Mouse (Mus musculus) ovary, postnatal 36 days (tissue): ENCODE results near the gene Ptprn2.

Source experiments
- DNase-seq: peaks from one replicate; pipeline ENCODE4 v3.0.0; 2022; ENCODE audit warnings: low spot score, mixed read lengths

The Ptprn2 gene

DNA sequence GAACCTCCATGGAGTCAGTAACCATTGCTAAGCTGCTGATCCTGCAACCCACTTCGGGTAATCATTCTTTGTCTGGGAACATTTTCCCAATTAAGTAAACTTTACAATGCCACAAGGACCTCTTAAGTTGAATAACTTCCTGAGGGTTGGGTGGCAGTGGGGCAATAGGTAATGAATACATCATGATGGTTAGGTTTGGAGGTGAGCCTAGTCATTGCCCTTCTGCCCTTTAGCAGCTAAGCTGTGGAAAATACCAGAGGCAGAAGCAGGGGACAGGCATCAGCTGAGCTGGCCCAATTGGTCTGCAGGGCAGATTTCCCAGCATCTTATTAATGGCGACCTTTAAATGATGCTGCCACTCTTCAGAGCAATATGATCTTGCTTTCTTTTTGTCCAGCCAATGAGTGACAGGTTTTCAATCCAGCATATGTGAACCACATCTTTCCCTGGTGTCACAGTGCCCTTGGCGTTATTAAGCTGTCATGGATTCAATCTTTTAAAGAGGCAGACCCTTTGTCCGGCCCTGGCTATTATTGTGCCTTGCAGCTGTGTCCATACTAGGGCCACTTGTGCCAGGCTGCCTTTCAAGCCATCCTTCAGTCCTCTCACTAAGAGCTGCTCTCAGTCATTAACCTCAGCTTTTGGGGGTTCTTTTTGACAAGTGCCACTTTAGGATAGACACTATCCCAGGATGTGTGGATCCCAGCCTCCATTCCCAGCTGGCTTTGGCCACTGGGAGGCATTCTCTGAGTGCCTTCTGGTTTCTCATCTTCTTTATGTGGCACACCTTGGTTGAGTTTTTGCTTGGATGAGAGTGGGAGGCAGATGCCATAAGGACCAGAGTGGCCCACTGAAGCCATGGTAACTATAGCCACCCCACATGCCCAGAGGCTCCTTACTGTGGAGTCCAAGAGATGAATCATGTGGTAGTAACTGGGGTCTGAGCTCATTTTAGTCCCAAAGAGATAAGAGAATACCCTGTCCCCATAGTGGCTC, 292.9 kb downstream of the Ptprn2 start:
- no peak for DNase-seq

DNA sequence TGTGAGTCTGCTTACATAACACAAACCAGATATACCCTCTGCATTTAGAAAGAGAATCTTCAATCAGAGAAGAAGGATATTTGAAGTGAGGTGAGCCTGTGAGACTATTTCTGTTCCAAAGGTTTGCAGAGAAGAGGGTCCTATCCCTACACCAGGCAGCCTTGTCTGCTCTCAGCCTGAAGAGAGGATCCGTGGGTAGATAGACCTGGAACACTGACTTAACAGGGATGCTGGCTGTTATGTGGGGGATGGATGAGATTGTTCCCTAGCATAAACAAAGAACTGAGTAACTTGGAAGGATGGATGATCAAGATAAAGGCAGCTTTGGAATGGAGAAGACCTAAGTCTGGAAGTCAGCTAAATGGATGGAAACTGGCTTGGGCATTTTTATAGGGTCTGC, 294.9 kb downstream of the Ptprn2 start:
- no peak for DNase-seq

GRCm38 (mm10) chr12:116785731-116786130, 300.2 kb downstream of the Ptprn2 start:
- no peak for DNase-seq

DNA sequence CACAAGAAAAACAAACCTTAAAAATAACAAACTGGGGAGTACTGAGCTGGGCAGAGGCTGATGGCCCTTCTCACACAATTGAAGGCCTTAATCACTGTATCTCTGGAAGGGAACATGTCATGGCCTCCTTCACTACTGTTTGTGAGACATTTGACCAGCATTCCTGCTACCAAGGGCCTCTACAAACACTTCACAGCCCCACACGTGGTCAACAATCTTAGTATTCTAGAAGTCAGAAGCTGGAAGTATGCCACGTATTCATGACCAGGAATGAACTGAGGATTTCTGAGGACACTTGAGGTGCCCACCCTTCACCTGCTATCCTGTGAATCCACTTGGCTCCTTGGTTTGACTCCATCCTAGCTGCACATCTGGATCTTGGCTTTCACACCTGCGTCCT, 302.8 kb downstream of the Ptprn2 start:
- no peak for DNase-seq

DNA sequence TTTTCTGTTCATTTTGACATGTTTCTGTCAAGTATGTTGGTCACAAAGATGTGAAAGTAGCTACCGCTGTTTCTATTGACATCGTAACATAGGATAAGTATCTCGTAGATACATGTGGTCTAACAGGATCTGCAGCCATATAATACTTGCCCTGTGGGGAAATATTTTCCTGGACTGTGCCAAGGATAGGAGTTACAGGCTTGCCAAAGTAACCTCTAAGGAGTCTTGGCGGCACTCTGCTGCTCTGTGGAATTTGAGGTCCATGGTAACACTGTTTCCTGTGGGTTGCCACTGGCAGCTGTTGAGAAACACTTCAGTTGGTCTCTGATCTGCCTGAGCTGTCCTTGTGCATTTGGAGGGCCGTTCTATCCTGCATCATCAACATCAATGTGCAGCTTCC, 317.8 kb downstream of the Ptprn2 start:
- DNase-seq, result no peak

DNA sequence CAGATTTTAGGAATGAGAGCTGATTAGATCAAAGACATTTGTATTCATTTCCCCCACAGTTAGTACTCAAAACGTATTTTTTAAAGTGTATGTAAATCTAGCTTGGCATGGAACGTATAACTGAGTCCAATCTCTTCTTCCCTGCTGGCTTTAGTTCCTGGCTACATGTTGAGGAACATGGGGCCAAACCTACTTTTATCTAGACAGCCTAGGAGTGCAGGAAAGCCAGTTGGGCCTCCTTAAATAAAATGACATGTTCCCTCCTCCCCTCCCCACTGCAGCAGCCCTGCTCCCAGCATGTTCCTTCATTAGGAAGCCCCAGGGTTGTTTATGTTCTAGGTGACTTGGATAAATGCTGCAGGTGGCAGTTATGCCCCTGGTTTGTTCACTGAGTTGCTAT, 319.2 kb downstream of the Ptprn2 start:
- DNase-seq, result no peak

GRCm38 (mm10) chr12:116805129-116805809, 319.7 kb downstream of the Ptprn2 start:
- no peak for DNase-seq

GRCm38 (mm10) chr12:116806089-116806488, 320.6 kb downstream of the Ptprn2 start:
- no peak for DNase-seq

DNA sequence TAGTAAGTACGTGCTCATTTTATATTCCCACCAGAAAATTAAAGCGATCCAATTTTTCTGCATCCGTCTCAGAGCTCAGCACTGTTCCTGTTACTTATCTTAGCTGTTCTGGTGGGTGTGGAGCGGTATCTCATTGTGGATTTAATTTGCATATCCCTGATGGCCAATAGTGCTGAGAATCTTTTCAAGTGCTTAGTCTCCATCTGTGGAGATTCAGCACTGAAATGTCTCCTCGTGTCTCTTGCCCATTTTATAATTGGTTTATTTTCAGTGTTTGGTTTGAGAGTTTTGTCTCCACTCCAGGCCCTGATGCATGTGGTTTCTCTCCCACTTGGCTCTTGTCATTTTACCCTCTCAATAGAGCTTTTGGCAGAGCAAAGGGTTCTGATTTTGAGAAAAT, 327.5 kb downstream of the Ptprn2 start:
- no peak for DNase-seq

DNA sequence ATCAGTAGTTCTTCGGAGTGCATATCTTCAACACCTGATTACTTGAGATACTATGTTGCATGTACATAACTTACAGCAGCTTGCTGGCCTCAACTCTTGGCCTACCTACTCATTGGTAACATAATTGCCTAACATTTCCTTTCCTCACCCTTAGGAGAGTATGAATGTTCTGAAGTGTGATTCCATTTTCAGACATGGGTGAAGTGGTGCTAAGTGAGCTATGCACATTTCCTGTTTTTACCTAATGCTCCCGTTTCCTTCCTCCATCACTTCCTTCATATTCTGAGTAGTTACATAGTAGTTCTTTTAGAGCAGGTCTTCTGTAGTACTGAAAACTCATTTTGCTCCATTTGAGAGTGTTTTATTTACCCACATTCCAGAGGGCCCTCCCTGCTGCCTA, 334.3 kb downstream of the Ptprn2 start:
- no peak for DNase-seq

DNA sequence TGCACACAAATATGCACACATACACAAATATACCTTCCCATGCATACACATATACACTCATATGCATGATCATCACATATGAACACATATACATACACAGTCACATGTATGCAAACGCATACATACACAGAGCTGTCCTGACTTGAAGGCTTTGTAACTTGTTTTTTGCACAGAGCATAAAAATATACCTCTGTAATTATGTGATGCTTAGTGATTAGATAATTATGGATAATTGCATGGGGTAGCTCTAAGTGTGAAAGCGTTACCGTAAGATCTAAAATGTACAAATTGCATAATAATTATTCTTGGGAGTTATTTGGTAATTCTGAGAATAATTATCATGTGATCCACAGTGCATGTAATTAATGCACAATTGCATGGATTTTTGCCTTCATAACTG, 337.8 kb downstream of the Ptprn2 start:
- no peak for DNase-seq

- no peak for DNase-seq
These were observed 342.2 kb downstream of the Ptprn2 start for GRCm38 (mm10) chr12:116827748-116828147.

- no peak for DNase-seq
These were observed 353.2 kb downstream of the Ptprn2 start for GRCm38 (mm10) chr12:116838611-116839192.

GRCm38 (mm10) chr12:116842723-116843272, 357.3 kb downstream of the Ptprn2 start:
- DNase-seq, result no peak

GRCm38 (mm10) chr12:116846220-116846619, 360.7 kb downstream of the Ptprn2 start:
- DNase-seq, result no peak

DNA sequence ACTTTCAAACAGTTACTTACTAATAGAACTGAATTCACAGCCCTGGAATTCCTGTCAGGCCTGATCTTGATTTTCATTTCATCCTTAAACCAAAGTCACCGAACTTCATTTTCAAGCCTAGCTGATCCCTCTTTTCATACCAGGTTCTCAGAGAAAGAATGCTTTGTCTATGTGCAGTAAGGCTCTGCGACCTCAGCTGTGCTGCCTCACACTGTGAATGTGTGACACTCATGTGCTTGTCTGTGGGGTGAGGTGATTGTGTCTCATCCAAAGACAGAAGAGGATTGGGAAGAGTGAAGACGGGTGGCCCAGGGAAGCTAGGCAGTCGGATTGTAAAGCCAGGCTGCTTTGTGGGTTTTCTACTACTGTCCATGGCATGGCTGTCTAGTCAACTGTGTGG, 361.5 kb downstream of the Ptprn2 start:
- no peak for DNase-seq

DNA sequence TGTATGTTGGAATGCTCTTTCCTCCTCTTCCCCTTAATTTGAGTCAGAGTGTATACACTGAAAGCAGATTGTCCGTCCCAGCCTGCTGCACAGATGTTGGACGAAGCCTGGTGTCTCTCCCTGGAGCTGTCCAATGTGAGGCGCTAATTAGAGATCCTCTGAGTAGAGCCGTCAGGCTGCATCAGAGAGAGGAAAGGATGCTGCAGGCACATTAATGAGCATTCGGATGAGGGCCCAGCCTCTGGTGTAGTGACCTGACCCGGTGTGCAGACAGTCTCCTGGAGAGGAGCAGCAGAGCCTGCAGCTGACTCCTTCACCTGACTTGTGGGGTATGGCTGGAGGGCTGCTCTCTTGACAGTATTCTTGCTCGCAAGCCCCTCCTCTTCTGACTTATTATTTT, 370.8 kb downstream of the Ptprn2 start:
- no peak for DNase-seq

GRCm38 (mm10) chr12:116861360-116862017, 376.0 kb downstream of the Ptprn2 start:
- no peak for DNase-seq

- no peak for DNase-seq
These were observed 377.9 kb downstream of the Ptprn2 start for GRCm38 (mm10) chr12:116863291-116863899.

DNA sequence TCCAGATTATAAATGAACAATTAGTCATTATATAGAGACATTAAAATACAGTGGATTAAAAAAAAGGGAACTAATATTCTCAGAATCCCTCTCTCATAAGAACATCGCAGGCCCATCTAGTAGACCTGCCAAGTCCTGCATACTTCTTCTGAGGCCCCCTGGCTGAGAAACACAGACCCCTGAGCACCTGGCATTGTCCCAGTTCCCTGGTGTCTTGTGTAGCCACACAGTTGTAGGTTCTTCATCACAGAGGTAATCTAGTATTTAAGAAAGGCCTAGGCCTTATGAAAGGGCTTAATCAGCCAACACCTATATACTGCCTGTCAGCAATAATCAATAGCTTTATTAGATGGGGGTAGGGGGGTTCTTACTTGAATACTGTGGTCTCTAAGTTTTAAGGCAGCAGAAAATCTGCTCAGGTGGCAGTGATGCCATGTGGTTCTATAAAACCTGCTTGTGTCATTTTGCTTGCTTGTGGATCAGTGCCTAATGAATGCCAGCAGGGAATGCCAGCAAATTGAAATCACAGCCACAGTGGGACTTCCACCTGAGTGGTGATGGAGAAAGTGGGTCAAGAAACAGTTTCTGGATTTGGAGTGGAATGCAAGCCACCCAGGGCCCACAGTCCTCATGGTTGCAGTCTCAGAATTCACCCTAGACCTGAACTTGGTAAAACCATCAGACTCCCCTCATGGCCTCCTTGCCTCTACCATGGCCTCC, 388.5 kb downstream of the Ptprn2 start:
- DNase-seq, result no peak
